Mouse (Mus musculus) bone marrow macrophage, adult 2 months (primary cell): ENCODE results near the gene Mrps16.

Experiments
- CTCF ChIP-seq: IDR thresholded peaks from 2 replicates; pipeline ENCODE4 v1.5.1; 2012; ENCODE audit warnings: low read depth, mild to moderate bottlenecking, low read length, moderate library complexity
- POLR2A ChIP-seq: IDR thresholded peaks from 2 replicates; pipeline ENCODE4 v1.6.1; 2012; ENCODE audit warnings: mild to moderate bottlenecking, low read depth, low read length, borderline replicate concordance

DNA sequence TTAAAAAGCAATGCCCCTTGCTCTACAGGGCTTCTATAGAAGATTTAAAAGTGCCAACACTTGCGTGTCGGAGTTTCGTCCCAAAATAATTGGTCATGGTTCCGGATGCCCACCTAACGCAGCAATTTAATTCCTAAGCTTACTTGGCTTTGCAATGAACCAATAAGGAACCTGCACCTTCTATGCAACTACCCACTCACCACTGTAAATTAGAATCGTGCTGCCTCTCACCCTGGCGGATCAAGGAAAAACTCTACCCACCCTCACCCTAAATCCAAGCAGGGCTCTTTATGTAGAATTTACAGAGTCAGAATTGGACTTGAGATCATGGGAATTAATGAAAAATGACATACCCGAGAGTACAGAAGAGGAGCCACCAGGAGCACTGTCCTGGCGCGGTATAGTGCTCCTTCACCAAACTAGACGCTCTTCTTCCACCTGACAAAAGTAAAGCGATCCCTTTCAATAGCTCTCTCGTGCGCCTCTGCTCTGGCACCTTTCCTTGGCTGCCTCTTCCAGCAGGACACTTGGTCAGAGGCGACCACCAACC lies 45.9 kb downstream of the Mrps16 start:
- TF ChIP-seq CTCF (no peak), POLR2A (no peak)
